Mouse (Mus musculus): Measurements from ENCODE around the gene Tank. TPM values are rescaled to one million over a fixed set of nuclear protein-coding genes. Genes with fewer than 3 reads are reported as not detected.

Tank gene
- polyA plus RNA-seq, 1 experiment from 2014 or later: 20.7 TPM

DNA sequence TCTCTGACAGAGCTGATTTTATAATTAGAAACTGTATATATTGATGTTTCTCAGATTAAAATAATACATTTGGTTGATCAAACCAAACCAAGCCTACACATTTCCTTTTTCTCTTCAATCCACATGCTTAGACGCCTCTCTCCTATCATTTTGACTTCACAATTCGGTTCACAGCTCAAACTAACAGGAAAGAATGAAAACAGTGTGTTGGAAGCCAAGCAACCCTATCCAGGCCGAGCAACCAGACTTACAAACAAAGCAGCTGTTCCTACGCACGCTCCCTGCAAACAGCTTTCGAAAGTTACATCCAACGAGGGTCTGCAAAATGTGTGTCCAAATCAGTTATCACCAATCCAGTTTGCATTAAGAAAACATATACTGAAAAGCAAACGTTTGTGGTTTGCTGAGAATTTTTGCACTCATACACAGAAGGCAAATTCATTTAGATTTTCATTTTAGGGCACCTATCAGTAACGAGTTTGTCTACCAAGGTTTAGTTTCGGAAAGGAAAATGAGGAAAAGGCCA is 2.2 kb downstream of the Tank start:
- Histone ChIP-seq H3K27ac (replicated peaks) (no peak overlapping the region), H3K9ac (ENCODE audit: low read length) (no peak overlapping the region), H3K4me3 (ENCODE audit: low read depth, low read length) (no peak overlapping the region), H3K9me3 (ENCODE audit: control insufficient read depth, low read length) (no peaks in the 10 kb centered on the region), H3K27me3 (ENCODE audit: control insufficient read depth, insufficient read depth, low read length) (no peaks in the 10 kb centered on the region), H3K36me3 (ENCODE audit: control insufficient read depth, insufficient read depth, low read length) (no peaks in the 10 kb centered on the region), H3K4me1 (replicated peaks; ENCODE audit: control insufficient read depth, insufficient read depth) (no peaks in the 10 kb centered on the region), H3K4me2 (replicated peaks; ENCODE audit: low read depth) (no peak overlapping the region)
- TF ChIP-seq CTCF (IDR thresholded peaks at IDR 0.05; ENCODE audit: low read depth) (no peak), EP300 (optimal IDR thresholded peaks at IDR 0.05) (no peak)
- DNase-seq (ENCODE audit: low spot score) (no peak), ATAC-seq (ENCODE audit: low FRiP score, low TSS enrichment) (no peak)
- 56% methylated on average over 10 of the region's 10 CpGs for WGBS

- Histone ChIP-seq H3K9me3 (ENCODE audit: control insufficient read depth, low read length) (no peaks in the 10 kb centered on the region), H3K27me3 (ENCODE audit: control insufficient read depth, insufficient read depth, low read length) (no peaks in the 10 kb centered on the region), H3K4me1 (replicated peaks; ENCODE audit: control insufficient read depth, insufficient read depth) (no peaks in the 10 kb centered on the region), H3K4me3 (ENCODE audit: low read depth, low read length) (no peak overlapping the region), H3K9ac (ENCODE audit: low read length) (no peak overlapping the region), H3K4me2 (replicated peaks; ENCODE audit: low read depth) (no peak overlapping the region), H3K36me3 (ENCODE audit: control insufficient read depth, insufficient read depth, low read length) (no peaks in the 10 kb centered on the region), H3K27ac (replicated peaks) (no peak overlapping the region)
- WGBS: 88% methylated on average over 5 of the region's 5 CpGs
- ATAC-seq (ENCODE audit: low FRiP score, low TSS enrichment) (no peak), DNase-seq (ENCODE audit: low spot score) (no peak)
- TF ChIP-seq EP300 (optimal IDR thresholded peaks at IDR 0.05) (no peak), CTCF (IDR thresholded peaks at IDR 0.05; ENCODE audit: low read depth) (no peak)
Measured at GRCm38 (mm10) chr2:61582578-61583315, 4.4 kb downstream of the Tank start.

GRCm38 (mm10) chr2:61585447-61585846 is 7.1 kb downstream of the Tank start:
- Histone ChIP-seq H3K27ac (replicated peaks) (no peak overlapping the region), H3K4me3 (ENCODE audit: low read depth, low read length) (no peak overlapping the region), H3K27me3 (ENCODE audit: control insufficient read depth, insufficient read depth, low read length) (no peaks in the 10 kb centered on the region), H3K9ac (ENCODE audit: low read length) (no peak overlapping the region), H3K4me1 (replicated peaks; ENCODE audit: control insufficient read depth, insufficient read depth) (no peaks in the 10 kb centered on the region), H3K4me2 (replicated peaks; ENCODE audit: low read depth) (no peak overlapping the region), H3K9me3 (ENCODE audit: control insufficient read depth, low read length) (no peaks in the 10 kb centered on the region), H3K36me3 (ENCODE audit: control insufficient read depth, insufficient read depth, low read length) (no peaks in the 10 kb centered on the region)
- 69% methylated on average over 1 of the region's 1 CpGs for WGBS
- no peak for ATAC-seq (ENCODE audit: low FRiP score, low TSS enrichment)
- TF ChIP-seq CTCF (IDR thresholded peaks at IDR 0.05; ENCODE audit: low read depth) (no peak), EP300 (optimal IDR thresholded peaks at IDR 0.05) (no peak)
- DNase-seq (ENCODE audit: low spot score): no peak

- 86% methylated on average over 3 of the region's 3 CpGs for WGBS
- no peaks in the 10 kb centered on the region for H3K9me3 ChIP-seq (ENCODE audit: control insufficient read depth, low read length)
- H3K27ac ChIP-seq (replicated peaks): no peak overlapping the region
- ATAC-seq (ENCODE audit: low FRiP score, low TSS enrichment): no peak
- H3K9ac ChIP-seq (ENCODE audit: low read length): no peak overlapping the region
- H3K4me1 ChIP-seq (replicated peaks; ENCODE audit: control insufficient read depth, insufficient read depth): no peaks in the 10 kb centered on the region
- no peaks in the 10 kb centered on the region for H3K27me3 ChIP-seq (ENCODE audit: control insufficient read depth, insufficient read depth, low read length)
- H3K4me3 ChIP-seq (ENCODE audit: low read depth, low read length): no peak overlapping the region
- TF ChIP-seq CTCF (IDR thresholded peaks at IDR 0.05; ENCODE audit: low read depth) (no peak), EP300 (optimal IDR thresholded peaks at IDR 0.05) (no peak)
- no peaks in the 10 kb centered on the region for H3K36me3 ChIP-seq (ENCODE audit: control insufficient read depth, insufficient read depth, low read length)
- DNase-seq (ENCODE audit: low spot score): no peak
- H3K4me2 ChIP-seq (replicated peaks; ENCODE audit: low read depth): no peak overlapping the region
Measured at GRCm38 (mm10) chr2:61586166-61586565, 7.8 kb downstream of the Tank start.

GRCm38 (mm10) chr2:61590751-61591150 is 12.4 kb downstream of the Tank start:
- H3K27ac ChIP-seq (replicated peaks): no peak overlapping the region
- TF ChIP-seq EP300 (optimal IDR thresholded peaks at IDR 0.05): no peak
- TF ChIP-seq CTCF (IDR thresholded peaks at IDR 0.05; ENCODE audit: low read depth): no peak
- WGBS: 91% methylated on average over 2 of the region's 2 CpGs
- no peak overlapping the region for H3K4me3 ChIP-seq (ENCODE audit: low read depth, low read length)
- H3K9me3 ChIP-seq (ENCODE audit: control insufficient read depth, low read length): no peaks in the 10 kb centered on the region
- H3K9ac ChIP-seq (ENCODE audit: low read length): no peak overlapping the region
- H3K4me1 ChIP-seq (replicated peaks; ENCODE audit: control insufficient read depth, insufficient read depth): no peaks in the 10 kb centered on the region
- H3K4me2 ChIP-seq (replicated peaks; ENCODE audit: low read depth): no peak overlapping the region
- ATAC-seq (ENCODE audit: low FRiP score, low TSS enrichment) (no peak), DNase-seq (ENCODE audit: low spot score) (no peak)
- H3K27me3 ChIP-seq (ENCODE audit: control insufficient read depth, insufficient read depth, low read length): no peaks in the 10 kb centered on the region
- no peaks in the 10 kb centered on the region for H3K36me3 ChIP-seq (ENCODE audit: control insufficient read depth, insufficient read depth, low read length)

DNA sequence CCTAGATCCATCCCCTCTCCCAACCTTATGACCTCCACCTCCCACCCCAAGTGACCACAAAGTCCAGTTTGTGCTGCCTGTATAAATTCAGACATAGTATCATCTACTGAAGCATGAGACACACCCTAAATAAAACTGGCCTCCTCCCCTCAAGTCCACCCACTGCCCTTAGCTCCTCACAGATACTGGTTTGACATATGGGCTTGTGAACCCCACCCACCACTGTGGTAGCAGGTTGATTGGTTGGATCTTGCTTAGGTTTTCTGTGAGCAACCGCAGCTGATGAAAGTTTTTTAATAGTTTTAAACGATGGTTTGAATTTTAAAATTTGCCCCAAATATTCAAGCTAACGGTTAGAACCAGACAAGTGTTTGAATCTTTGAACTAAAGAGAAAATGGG is 13.7 kb downstream of the Tank start:
- WGBS: 86% methylated on average over 3 of the region's 3 CpGs
- ATAC-seq (ENCODE audit: low FRiP score, low TSS enrichment): no peak

More for the DNA sequence above, 13.7 kb downstream of the Tank start:
- Histone ChIP-seq H3K4me2 (replicated peaks; ENCODE audit: low read depth) (no peak overlapping the region), H3K4me1 (replicated peaks; ENCODE audit: control insufficient read depth, insufficient read depth) (no peaks in the 10 kb centered on the region), H3K9me3 (ENCODE audit: control insufficient read depth, low read length) (no peaks in the 10 kb centered on the region), H3K27me3 (ENCODE audit: control insufficient read depth, insufficient read depth, low read length) (no peaks in the 10 kb centered on the region), H3K4me3 (ENCODE audit: low read depth, low read length) (no peak overlapping the region), H3K9ac (ENCODE audit: low read length) (no peak overlapping the region), H3K27ac (replicated peaks) (no peak overlapping the region), H3K36me3 (ENCODE audit: control insufficient read depth, insufficient read depth, low read length) (no peaks in the 10 kb centered on the region)
- no peak for DNase-seq (ENCODE audit: low spot score)
- TF ChIP-seq EP300 (optimal IDR thresholded peaks at IDR 0.05) (no peak), CTCF (IDR thresholded peaks at IDR 0.05; ENCODE audit: low read depth) (no peak)
